Mouse (Mus musculus): ENCODE data around the gene Cntnap2.

DNA sequence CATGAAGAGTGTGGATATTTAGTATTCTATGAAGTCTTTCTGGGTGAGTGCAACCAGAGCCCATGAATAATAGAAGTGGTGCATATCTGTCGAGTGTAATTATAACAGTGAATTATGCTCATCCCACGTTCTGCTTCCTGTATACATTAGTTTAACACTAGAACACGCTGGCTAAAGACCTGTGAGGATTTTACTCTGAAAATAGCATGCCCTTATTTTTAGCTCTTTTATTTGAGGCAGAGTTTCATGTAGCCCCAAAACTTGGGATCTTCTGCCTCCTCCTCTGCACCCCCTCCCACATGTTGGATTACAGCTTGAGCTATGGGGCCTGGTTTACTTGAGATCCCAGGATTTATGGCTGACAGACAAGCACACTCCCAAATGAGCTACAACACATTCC is 1945.3 kb downstream of the Cntnap2 start:
- TF ChIP-seq USF1 (IDR thresholded peaks at IDR 0.05; ENCODE audit: low read depth, low read length) (no peak), CTCF (conservative IDR thresholded peaks at IDR 0.05 in 1 of 2, IDR thresholded peaks at IDR 0.05 in 1 of 2; ENCODE audit: low read depth in 2 of 2, low read length in 2 of 2) (no peak), ZKSCAN1 (IDR thresholded peaks at IDR 0.05; ENCODE audit: borderline replicate concordance, low read depth, low read length) (no peak), CHD2 (IDR thresholded peaks at IDR 0.05; ENCODE audit: low read length) (no peak), EP300 (IDR thresholded peaks at IDR 0.05; ENCODE audit: low read length) (no peak), ZMIZ1 (IDR thresholded peaks at IDR 0.05; ENCODE audit: low read depth, low read length) (no peak)
